Mouse (Mus musculus) c-Kit-negative CD71-positive TER-119-positive erythroid progenitor cells, embryonic 14.5 days (primary cell): Measurements from ENCODE around the gene Grin2b.
"Not testable (repeated sequence)": the region's sequence is repeated elsewhere in the genome, so short reads cannot be mapped to it uniquely, and the experiment has no call there.

Experiments used
- DNase-seq: peaks from one replicate; pipeline ENCODE4 v3.0.0-alpha.2; 2013; ENCODE audit warnings: low read depth, low spot score

Gene Grin2b

GRCm38 (mm10) chr6:135700717-135701345, 472.5 kb downstream of the Grin2b start:
- DNase-seq, result no peak

DNA sequence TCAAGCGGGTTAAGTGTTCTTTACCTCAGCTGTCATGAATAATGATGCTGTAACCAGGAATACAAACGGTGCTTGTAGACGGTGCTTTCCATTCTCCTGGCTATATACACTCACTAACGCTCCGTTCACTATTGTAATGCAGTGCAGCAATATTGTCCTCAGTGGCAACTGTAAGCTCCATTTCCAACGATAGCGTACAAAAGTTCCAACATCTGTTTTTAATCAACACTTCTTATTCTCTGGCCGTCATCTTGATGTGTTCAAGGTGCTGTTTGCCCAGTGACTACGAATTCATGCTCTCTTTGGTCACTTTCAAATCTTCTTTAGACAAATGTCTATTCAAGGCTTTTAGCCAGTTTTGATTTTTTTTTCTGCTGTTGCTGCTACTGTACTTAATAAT, 480.8 kb downstream of the Grin2b start:
- DNase-seq, result no peak

DNA sequence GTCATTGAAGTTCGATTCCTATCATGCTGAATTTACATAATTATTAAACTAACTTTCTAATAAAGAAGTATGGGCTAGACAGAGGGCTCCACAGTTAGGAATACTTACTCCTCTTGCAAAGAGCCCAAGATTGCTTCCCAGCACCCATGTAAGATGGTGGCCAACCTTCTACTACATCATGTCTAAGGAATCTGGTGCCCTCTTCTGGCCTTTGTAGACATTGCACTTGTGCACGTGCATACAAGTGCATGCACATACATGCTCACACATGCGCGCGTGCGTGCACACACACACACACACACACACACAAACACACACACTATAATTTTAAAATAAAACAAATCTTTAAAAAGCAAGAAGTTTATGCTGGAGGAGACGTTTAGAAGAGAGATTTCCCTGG, 481.8 kb downstream of the Grin2b start:
- DNase-seq, result no peak

GRCm38 (mm10) chr6:135687926-135688325, 485.4 kb downstream of the Grin2b start:
- DNase-seq, result no peak

GRCm38 (mm10) chr6:135684206-135684605, 489.1 kb downstream of the Grin2b start:
- no peak for DNase-seq

- DNase-seq, result not testable (repeated sequence)
These were observed 491.9 kb downstream of the Grin2b start for GRCm38 (mm10) chr6:135681423-135681822.

DNA sequence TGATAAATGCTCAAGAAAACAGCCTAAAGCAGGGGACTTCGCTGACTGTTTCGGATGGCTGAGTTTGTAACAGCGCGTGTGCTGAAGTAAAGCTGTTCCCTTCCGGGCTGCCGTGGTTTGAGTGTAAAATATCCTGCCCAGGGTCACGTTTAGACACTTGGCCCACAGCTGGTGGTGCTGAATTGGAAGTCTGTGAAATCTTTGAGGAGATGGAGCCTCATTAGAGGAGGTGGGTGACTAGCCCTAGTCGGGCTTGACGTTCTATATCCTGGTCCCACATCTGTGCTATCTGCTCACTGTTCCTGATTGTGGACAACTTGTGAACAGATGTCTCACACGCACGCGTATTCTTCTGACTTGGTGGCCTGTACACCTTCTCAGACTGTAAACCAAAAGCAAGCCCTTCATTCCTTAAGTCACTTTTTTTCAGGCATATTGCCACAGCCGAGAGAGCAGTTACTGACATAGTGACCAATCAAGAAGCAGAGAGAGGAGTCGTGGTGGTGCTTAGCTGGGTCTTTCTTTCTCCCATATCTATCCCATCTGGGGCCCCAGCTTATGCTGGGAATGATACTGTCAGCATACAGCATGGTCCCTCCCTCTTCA, 493.1 kb downstream of the Grin2b start:
- no peak for DNase-seq

DNA sequence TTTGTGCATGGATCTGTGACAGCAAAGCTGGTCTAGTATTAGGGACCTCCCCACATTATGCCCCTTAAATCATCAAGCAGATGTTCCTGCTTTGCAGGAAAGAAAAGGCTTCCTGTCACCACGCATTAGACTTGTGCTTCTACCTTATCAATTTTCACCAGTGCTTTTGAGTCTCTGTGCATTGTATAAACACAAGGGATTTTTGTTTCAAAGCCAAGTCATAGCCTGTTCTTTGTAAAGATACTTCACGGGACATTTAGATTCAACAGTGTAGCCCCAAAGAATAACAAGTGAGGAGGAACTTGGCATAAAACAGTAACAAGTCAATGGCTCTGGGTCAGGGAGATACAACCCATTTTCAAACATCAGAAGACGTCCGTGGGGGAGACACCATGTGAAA, 498.9 kb downstream of the Grin2b start:
- no peak for DNase-seq

DNA sequence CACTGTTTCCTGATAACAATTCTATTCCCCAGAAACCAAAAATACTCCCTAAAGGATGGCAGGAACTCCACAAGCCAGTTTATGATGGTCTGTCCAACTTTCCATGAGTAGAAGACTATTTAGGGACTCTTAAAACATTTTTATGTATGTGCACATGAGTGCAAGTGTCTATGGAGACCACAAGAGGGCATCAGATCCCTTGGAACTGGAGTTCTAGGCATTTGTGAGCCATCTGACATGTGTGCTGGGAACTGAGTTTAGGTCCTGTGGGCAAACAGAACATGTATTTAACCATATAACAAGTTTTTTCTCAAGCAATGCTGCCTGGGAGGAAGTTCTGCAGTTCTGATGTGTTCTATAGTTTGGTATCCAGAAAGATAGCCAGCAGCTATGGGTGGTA, 501.3 kb downstream of the Grin2b start:
- no peak for DNase-seq
